Mouse (Mus musculus): ENCODE data around the gene Glis2.

- no peak for TF ChIP-seq CTCF (IDR thresholded peaks at IDR 0.05; ENCODE audit: borderline replicate concordance, insufficient read depth, low read depth, low read length)
- TF ChIP-seq POLR2A (IDR thresholded peaks at IDR 0.05; ENCODE audit: borderline replicate concordance, insufficient read depth, low read length): no peak
Measured at GRCm38 (mm10) chr16:4593971-4594813, at the start of gene Glis2.
